Mouse (Mus musculus): ENCODE results near the gene 2900026A02Rik.

GRCm38 (mm10) chr5:113108165-113108764, 112.8 kb downstream of the 2900026A02Rik start:
- TF ChIP-seq MAFK (IDR thresholded peaks at IDR 0.05; ENCODE audit: borderline replicate concordance, low read depth, low read length): no peak
- no peak for TF ChIP-seq EP300 (IDR thresholded peaks at IDR 0.05; ENCODE audit: low read depth in 1 of 2, low read length in 2 of 2)
- no peak for TF ChIP-seq ELF1 (IDR thresholded peaks at IDR 0.05; ENCODE audit: low read depth, low read length)
- no peak for TF ChIP-seq CTCF (IDR thresholded peaks at IDR 0.05 in 2 of 3, conservative IDR thresholded peaks at IDR 0.05 in 1 of 3; ENCODE audit: control insufficient read depth in 1 of 3, insufficient read depth in 1 of 3, low read depth in 2 of 3, low read length in 3 of 3, poor library complexity in 1 of 3, severe bottlenecking in 1 of 3)
- TF ChIP-seq CHD1 (IDR thresholded peaks at IDR 0.05; ENCODE audit: low read depth, low read length): no peak
- TF ChIP-seq POLR2A (IDR thresholded peaks at IDR 0.05; ENCODE audit: control insufficient read depth in 1 of 2, insufficient read depth in 1 of 2, low read depth in 1 of 2, low read length in 2 of 2, poor library complexity in 1 of 2): no peak
- TF ChIP-seq KAT2A (conservative IDR thresholded peaks at IDR 0.05; ENCODE audit: low read depth, low read length): no peak
